Mouse (Mus musculus) MEL (cell line): ENCODE results near the gene Cfap36. TPM values are rescaled to one million over a fixed set of nuclear protein-coding genes. Genes with fewer than 3 reads are reported as not detected.

Experiments
- DNase-seq: peaks from one replicate; pipeline ENCODE4 v3.0.0; 2011; ENCODE audit warnings: low read depth, low spot score
- H3K27ac ChIP-seq: 2 replicates; pipeline ENCODE4 v1.5.1; 2012; ENCODE audit warnings: low read depth, mild to moderate bottlenecking, control low read depth, low read length, moderate library complexity; ENCODE audit not compliant: control insufficient read depth
- H3K27me3 ChIP-seq, 2 experiments: fragments of 150-350 bp in 1 of 2; sonication (generic) in 1 of 2; 2 replicates each; pipeline ENCODE4 v1.6.1; 2012; ENCODE audit warnings: low read length in 2 of 2, mild to moderate bottlenecking in 2 of 2, improper control_type of control experiment in 1 of 2, moderate library complexity in 1 of 2; ENCODE audit not compliant: insufficient read depth in 2 of 2, control insufficient read depth in 1 of 2
- H3K36me3 ChIP-seq, 2 experiments: 2 replicates each; pipeline ENCODE4 v1.6.1; 2012 to 2014; ENCODE audit warnings: low read length in 2 of 2, improper control_type of control experiment in 1 of 2, inconsistent platforms in 1 of 2, mild to moderate bottlenecking in 1 of 2; ENCODE audit not compliant: insufficient read depth in 2 of 2, control insufficient read depth in 1 of 2
- H3K4me1 ChIP-seq, 2 experiments: fragments of 150-350 bp in 1 of 2; sonication (generic) in 1 of 2; 2 replicates each; pipeline ENCODE4 v1.6.1; 2012; ENCODE audit warnings: low read length in 2 of 2, improper control_type of control experiment in 1 of 2, mild to moderate bottlenecking in 1 of 2; ENCODE audit not compliant: insufficient read depth in 2 of 2, control insufficient read depth in 1 of 2
- H3K4me3 ChIP-seq, 2 experiments: fragments of 150-350 bp in 1 of 2; sonication (generic) in 1 of 2; 2 replicates each; pipeline ENCODE4 v1.5.1; 2012; ENCODE audit warnings: low read depth in 2 of 2, low read length in 2 of 2, mild to moderate bottlenecking in 2 of 2, moderate library complexity in 2 of 2, control low read depth in 1 of 2, improper control_type of control experiment in 1 of 2; ENCODE audit not compliant: control insufficient read depth in 1 of 2, insufficient read depth in 1 of 2
- H3K79me2 ChIP-seq: 2 replicates; pipeline ENCODE4 v1.6.1; 2012; ENCODE audit warnings: mild to moderate bottlenecking, low read length, moderate library complexity; ENCODE audit not compliant: control insufficient read depth, poor library complexity, insufficient read depth
- H3K9ac ChIP-seq: 2 replicates; pipeline ENCODE4 v1.6.1; 2012; ENCODE audit warnings: low read depth, mild to moderate bottlenecking, control low read depth, low read length, moderate library complexity; ENCODE audit not compliant: control insufficient read depth, poor library complexity, severe bottlenecking
- H3K9me3 ChIP-seq: fragments of 150-350 bp; sonication (generic); replicated peaks from 2 replicates; pipeline ENCODE4 v1.6.1; 2012; ENCODE audit warnings: mild to moderate bottlenecking, low read length, improper control_type of control experiment, moderate library complexity; ENCODE audit not compliant: insufficient read depth
- BHLHE40 ChIP-seq: IDR thresholded peaks from 2 replicates; pipeline ENCODE4 v1.6.1; 2012; ENCODE audit warnings: low read depth, mild to moderate bottlenecking, inconsistent platforms, low read length, improper control_type of control experiment, borderline replicate concordance
- CHD1 ChIP-seq: IDR thresholded peaks from 2 replicates; pipeline ENCODE4 v1.6.1; 2012; ENCODE audit warnings: low read depth, mild to moderate bottlenecking, inconsistent platforms, low read length, improper control_type of control experiment
- CHD2 ChIP-seq: IDR thresholded peaks from 2 replicates; pipeline ENCODE4 v1.6.1; 2011; ENCODE audit warnings: low read length, improper control_type of control experiment
- CTCF ChIP-seq, 3 experiments: IDR thresholded peaks in 2 of 3; conservative IDR thresholded peaks in 1 of 3; 2 replicates each; pipeline ENCODE4 v1.5.1; 2011 to 2012; ENCODE audit warnings: low read length in 3 of 3, low read depth in 2 of 3, mild to moderate bottlenecking in 2 of 3, improper control_type of control experiment in 1 of 3, inconsistent platforms in 1 of 3, mixed read lengths in 1 of 3, moderate library complexity in 1 of 3; ENCODE audit not compliant: control insufficient read depth in 1 of 3, insufficient read depth in 1 of 3, poor library complexity in 1 of 3, severe bottlenecking in 1 of 3
- E2F4 ChIP-seq: IDR thresholded peaks from 2 replicates; pipeline ENCODE4 v1.6.1; 2011; ENCODE audit warnings: low read depth, low read length, improper control_type of control experiment, borderline replicate concordance
- ELF1 ChIP-seq: IDR thresholded peaks from 2 replicates; pipeline ENCODE4 v1.6.1; 2014; ENCODE audit warnings: low read depth, mild to moderate bottlenecking, inconsistent platforms, low read length, improper control_type of control experiment, moderate library complexity
- ETS1 ChIP-seq: IDR thresholded peaks from 2 replicates; pipeline ENCODE4 v1.6.1; 2012; ENCODE audit warnings: low read depth, mild to moderate bottlenecking, inconsistent platforms, low read length, improper control_type of control experiment, moderate library complexity
- GABPA ChIP-seq: IDR thresholded peaks from 2 replicates; pipeline ENCODE4 v1.6.1; 2012; ENCODE audit warnings: low read depth, mild to moderate bottlenecking, inconsistent platforms, low read length, improper control_type of control experiment, moderate library complexity
- GATA1 ChIP-seq: IDR thresholded peaks from 2 replicates; pipeline ENCODE4 v1.6.1; 2011; ENCODE audit warnings: low read depth, low read length, improper control_type of control experiment
- HCFC1 ChIP-seq: IDR thresholded peaks from 2 replicates; pipeline ENCODE4 v1.6.1; 2012; ENCODE audit warnings: low read depth, mild to moderate bottlenecking, inconsistent platforms, low read length, improper control_type of control experiment, moderate library complexity
- JUND ChIP-seq: IDR thresholded peaks from 2 replicates; pipeline ENCODE4 v1.6.1; 2011; ENCODE audit warnings: low read depth, mild to moderate bottlenecking, improper control_type of control experiment, low read length
- MAFK ChIP-seq: IDR thresholded peaks from 2 replicates; pipeline ENCODE4 v1.6.1; 2011; ENCODE audit warnings: low read depth, mild to moderate bottlenecking, low read length, improper control_type of control experiment, borderline replicate concordance
- MAX ChIP-seq: IDR thresholded peaks from 2 replicates; pipeline ENCODE4 v1.6.1; 2011; ENCODE audit warnings: low read length, improper control_type of control experiment
- MAZ ChIP-seq: IDR thresholded peaks from 2 replicates; pipeline ENCODE4 v1.6.1; 2012; ENCODE audit warnings: low read depth, mild to moderate bottlenecking, inconsistent platforms, low read length, improper control_type of control experiment
- MEF2A ChIP-seq: IDR thresholded peaks from 2 replicates; pipeline ENCODE4 v1.6.1; 2014; ENCODE audit warnings: low read depth, mild to moderate bottlenecking, inconsistent platforms, low read length, improper control_type of control experiment; ENCODE audit not compliant: poor library complexity, insufficient replicate concordance, severe bottlenecking; ENCODE audit errors: extremely low read depth
- MXI1 ChIP-seq: IDR thresholded peaks from 2 replicates; pipeline ENCODE4 v1.6.1; 2011; ENCODE audit warnings: mild to moderate bottlenecking, low read depth, low read length, improper control_type of control experiment
- MYB ChIP-seq: IDR thresholded peaks from 2 replicates; pipeline ENCODE4 v1.6.1; 2011; ENCODE audit warnings: mild to moderate bottlenecking, low read depth, low read length, improper control_type of control experiment
- MYC ChIP-seq: IDR thresholded peaks from 2 replicates; pipeline ENCODE4 v1.6.1; 2011; ENCODE audit warnings: low read depth, mild to moderate bottlenecking, low read length, improper control_type of control experiment, moderate library complexity
- NELFE ChIP-seq: IDR thresholded peaks from 2 replicates; pipeline ENCODE4 v1.6.1; 2011; ENCODE audit warnings: low read depth, low read length, improper control_type of control experiment
- NRF1 ChIP-seq: IDR thresholded peaks from 2 replicates; pipeline ENCODE4 v1.6.1; 2014; ENCODE audit warnings: low read depth, mild to moderate bottlenecking, inconsistent platforms, low read length, improper control_type of control experiment, moderate library complexity; ENCODE audit not compliant: poor library complexity, insufficient read depth, severe bottlenecking
- POLR2A ChIP-seq, 2 experiments: IDR thresholded peaks; 2 replicates each; pipeline ENCODE4 v1.6.1; 2011 to 2012; ENCODE audit warnings: low read length in 2 of 2, mild to moderate bottlenecking in 2 of 2, control low read depth in 1 of 2, improper control_type of control experiment in 1 of 2, low read depth in 1 of 2, moderate library complexity in 1 of 2; ENCODE audit not compliant: control insufficient read depth in 1 of 2, insufficient read depth in 1 of 2, poor library complexity in 1 of 2
- POLR2AphosphoS2 ChIP-seq: IDR thresholded peaks from 2 replicates; pipeline ENCODE4 v1.6.1; 2011; ENCODE audit warnings: low read length, improper control_type of control experiment
- POLR2AphosphoS5 ChIP-seq: IDR thresholded peaks from 2 replicates; pipeline ENCODE4 v1.6.1; 2012; ENCODE audit warnings: low read depth, borderline replicate concordance, mild to moderate bottlenecking, inconsistent platforms, low read length, moderate library complexity, mixed read lengths
- RAD21 ChIP-seq: IDR thresholded peaks from 2 replicates; pipeline ENCODE4 v1.6.1; 2011; ENCODE audit warnings: mild to moderate bottlenecking, low read depth, low read length, improper control_type of control experiment
- RCOR1 ChIP-seq: IDR thresholded peaks from 2 replicates; pipeline ENCODE4 v1.6.1; 2012; ENCODE audit warnings: low read depth, mild to moderate bottlenecking, inconsistent platforms, low read length, improper control_type of control experiment
- SMC3 ChIP-seq: IDR thresholded peaks from 2 replicates; pipeline ENCODE4 v1.6.1; 2011; ENCODE audit warnings: low read depth, low read length, improper control_type of control experiment
- TAL1 ChIP-seq: IDR thresholded peaks from 2 replicates; pipeline ENCODE4 v1.6.1; 2012; ENCODE audit warnings: mild to moderate bottlenecking, inconsistent platforms, low read length, moderate library complexity, mixed read lengths
- TBP ChIP-seq: IDR thresholded peaks from 2 replicates; pipeline ENCODE4 v1.8.0; 2011; ENCODE audit warnings: low read depth, low read length, improper control_type of control experiment
- TCF12 ChIP-seq: IDR thresholded peaks from 2 replicates; pipeline ENCODE4 v1.6.1; 2014; ENCODE audit warnings: low read depth, mild to moderate bottlenecking, inconsistent platforms, low read length, improper control_type of control experiment, moderate library complexity
- UBTF ChIP-seq: IDR thresholded peaks from 2 replicates; pipeline ENCODE4 v1.6.1; 2012; ENCODE audit warnings: low read depth, mild to moderate bottlenecking, inconsistent platforms, low read length, improper control_type of control experiment, moderate library complexity, borderline replicate concordance; ENCODE audit not compliant: insufficient read depth
- USF1 ChIP-seq: IDR thresholded peaks from 2 replicates; pipeline ENCODE4 v1.6.1; 2014; ENCODE audit warnings: low read depth, mild to moderate bottlenecking, inconsistent platforms, low read length, improper control_type of control experiment, moderate library complexity
- USF2 ChIP-seq, 2 experiments: IDR thresholded peaks; 2 replicates each; pipeline ENCODE4 v1.6.1; 2011 to 2012; ENCODE audit warnings: improper control_type of control experiment in 2 of 2, low read length in 2 of 2, borderline replicate concordance in 1 of 2, inconsistent platforms in 1 of 2, low read depth in 1 of 2, mild to moderate bottlenecking in 1 of 2; ENCODE audit not compliant: insufficient read depth in 1 of 2
- ZC3H11A ChIP-seq: IDR thresholded peaks from 2 replicates; pipeline ENCODE4 v1.6.1; 2012; ENCODE audit warnings: low read depth, mild to moderate bottlenecking, inconsistent platforms, low read length, improper control_type of control experiment
- ZKSCAN1 ChIP-seq: IDR thresholded peaks from 2 replicates; pipeline ENCODE4 v1.6.1; 2012; ENCODE audit warnings: low read depth, mild to moderate bottlenecking, inconsistent platforms, low read length, improper control_type of control experiment, moderate library complexity
- ZMIZ1 ChIP-seq: IDR thresholded peaks from 2 replicates; pipeline ENCODE4 v1.6.1; 2012; ENCODE audit warnings: low read depth, mild to moderate bottlenecking, inconsistent platforms, low read length, improper control_type of control experiment, moderate library complexity
- ZNF384 ChIP-seq: IDR thresholded peaks from 2 replicates; pipeline ENCODE4 v1.6.1; 2012; ENCODE audit warnings: low read depth, mild to moderate bottlenecking, inconsistent platforms, low read length, improper control_type of control experiment
- polyA plus RNA-seq, 2 experiments: library from polyadenylated mRNA; stranded (reverse) in 1 of 2; unstranded in 1 of 2; fragments of >175 nt in 1 of 2; fragments of >200 nt in 1 of 2; gene quantifications; 2 replicates each; pipeline versions ENCODE4 v1.2.1 to v1.2.4; 2012; ENCODE audit warnings: low replicate concordance in 2 of 2, low read depth in 1 of 2; ENCODE audit not compliant: insufficient read length in 2 of 2, insufficient read depth in 1 of 2, missing spikeins in 1 of 2
- total RNA-seq: library from RNA; depleted of rRNA; stranded (reverse); fragments of 300-350 nt; gene quantifications from 2 replicates; pipeline ENCODE4 v1.2.3, GENCODE M21; 2012

The Cfap36 gene
- total and polyA plus RNA-seq, 3 experiments = 17.8 to 18.8 TPM; not detected in 1

DNA sequence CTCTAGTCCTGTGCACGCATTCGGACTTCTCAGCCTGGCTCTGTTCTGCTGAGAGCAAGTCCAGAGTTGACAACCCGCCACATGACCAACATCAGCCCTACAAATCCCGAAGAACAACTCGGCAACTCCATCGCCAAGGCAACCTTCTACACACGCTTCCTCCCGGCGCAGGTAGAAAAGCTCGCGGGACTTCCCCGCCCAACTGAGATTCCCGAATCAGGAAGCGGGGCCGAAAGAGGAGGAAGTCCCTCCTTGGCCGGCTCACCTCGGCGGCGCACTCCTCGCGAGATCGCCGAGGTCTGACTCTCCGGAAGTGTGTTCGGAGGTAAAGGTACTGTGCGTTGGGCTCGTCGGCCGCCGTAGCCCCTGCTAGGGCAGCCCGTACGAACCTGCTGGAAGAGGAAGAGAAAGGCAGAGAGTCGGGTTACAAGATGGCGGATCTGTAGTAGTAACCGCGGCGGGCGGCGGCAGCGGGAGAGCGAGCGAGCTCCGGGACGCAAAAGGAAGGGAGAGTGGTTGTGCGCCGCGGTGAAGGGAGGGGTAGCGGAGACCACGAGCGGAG is 74.6 kb downstream of the Cfap36 start, which contains the start of gene Ppp4r3b:
Gene Ppp4r3b (plus strand): TSS at position 328 of the 562 bp plus-strand sequence.
- Histone ChIP-seq H3K27ac (peak within 1 kb of the TSS; percentile 86), H3K79me2 (peaks cover 32% of the 10 kb centered on the region), H3K9me3 (no peaks in the 10 kb centered on the region), H3K9ac (peak within 1 kb of the TSS; percentile 93), H3K4me1 (peaks cover 14 to 28% of the 10 kb centered on the region in 2 experiments; a peak in 3 of 4 replicates), H3K36me3 (peaks cover 9 to 19% of the 10 kb centered on the region in 2 experiments), H3K27me3 (no peaks in the 10 kb centered on the region), H3K4me3 (peak within 1 kb of the TSS; percentile 79 to 85)
- DNase-seq = peak; percentile 100
- TF ChIP-seq POLR2AphosphoS2 (peak; percentile 74), ZKSCAN1 (no peak), ELF1 (peak; percentile 99), TBP (peak; percentile 82; the same call in 1 of the 2 replicates), MAZ (peak; percentile 68; the same call in 1 of the 2 replicates), UBTF (no peak), RAD21 (no peak), TCF12 (peak; percentile 83), ZC3H11A (no peak), RCOR1 (no peak), USF1 (peak; percentile 48), MEF2A (no peak), MYB (no peak), MAFK (no peak), CTCF (IDR thresholded peaks at IDR 0.05 in 2 of 3, conservative IDR thresholded peaks at IDR 0.05 in 1 of 3; ENCODE audit: control insufficient read depth in 1 of 3, insufficient read depth in 1 of 3, low read depth in 2 of 3, low read length in 3 of 3, poor library complexity in 1 of 3, severe bottlenecking in 1 of 3) (0 out of 6 replicates have a peak, but pooled peaks of 1 of the 3 experiments have one; percentile 9), ZMIZ1 (peak; percentile 93), CHD2 (peak; percentile 99), MYC (peak; percentile 83), CHD1 (peak; percentile 96; the same call in 1 of the 2 replicates), GATA1 (no peak), ZNF384 (no peak), JUND (no peak), HCFC1 (peak; percentile 96), GABPA (no peak), E2F4 (no peak), NRF1 (peak; percentile 52), MAX (no peak), NELFE (peak; percentile 85), BHLHE40 (no peak), ETS1 (peak; percentile 71; the same call in 1 of the 2 replicates), SMC3 (no peak), TAL1 (no peak), USF2 (IDR thresholded peaks at IDR 0.05; ENCODE audit: borderline replicate concordance in 1 of 2, insufficient read depth in 1 of 2, low read depth in 1 of 2, low read length in 2 of 2) (no peak), POLR2A (IDR thresholded peaks at IDR 0.05; ENCODE audit: control insufficient read depth in 1 of 2, insufficient read depth in 1 of 2, low read depth in 1 of 2, low read length in 2 of 2, poor library complexity in 1 of 2) (peak; percentile 78 to 89), MXI1 (peak; percentile 92), POLR2AphosphoS5 (no peak)
